Mouse (Mus musculus) kidney, postnatal 0 days (tissue): ENCODE results near the gene Hcn3. TPM values are rescaled to one million over a fixed set of nuclear protein-coding genes. Genes with fewer than 3 reads are reported as not detected.
A peak's percentile ranks its signal among the peaks of the same experiment; 100 is the strongest.

Experiments used
- ATAC-seq: fragments of 200-750 bp; cut with Nextera tagmentation; replicated peaks from 2 replicates; pipeline ENCODE4 v1.8.0; 2017; ENCODE audit warnings: low read depth, moderate number of reproducible peaks, moderate TSS enrichment, moderate library complexity; ENCODE audit not compliant: low FRiP score
- DNase-seq: peaks from one replicate; pipeline ENCODE4 v3.0.0-alpha.2; 2016; ENCODE audit warnings: low spot score
- H3K27ac ChIP-seq: fragments of 300-500 bp; sonication (generic); 2 replicates; pipeline ENCODE4 v1.5.1; 2014; ENCODE audit warnings: mild to moderate bottlenecking
- H3K27me3 ChIP-seq: fragments of 300-500 bp; sonication (generic); 2 replicates; pipeline ENCODE4 v1.6.1; 2014; ENCODE audit warnings: low read length, mixed read lengths; ENCODE audit not compliant: insufficient read depth
- H3K36me3 ChIP-seq: fragments of 300-500 bp; sonication (generic); 2 replicates; pipeline ENCODE4 v1.6.1; 2014; ENCODE audit warnings: low read length, mixed read lengths; ENCODE audit not compliant: insufficient read depth
- H3K4me1 ChIP-seq: fragments of 300-500 bp; sonication (generic); replicated peaks from 2 replicates; pipeline ENCODE4 v1.6.1; 2014; ENCODE audit warnings: antibody characterized with exemption, low read length, mixed read lengths; ENCODE audit not compliant: insufficient read depth
- H3K4me2 ChIP-seq: fragments of 300-500 bp; sonication (generic); 2 replicates; pipeline ENCODE4 v1.6.1; 2014; ENCODE audit warnings: mild to moderate bottlenecking, low read length, moderate library complexity, mixed read lengths
- H3K4me3 ChIP-seq: fragments of 300-500 bp; sonication (generic); replicated peaks from 2 replicates; pipeline ENCODE4 v1.5.1; 2014; ENCODE audit warnings: low read depth, low read length
- H3K9ac ChIP-seq: fragments of 300-500 bp; sonication (generic); 2 replicates; pipeline ENCODE4 v1.6.1; 2014; ENCODE audit warnings: low read depth, low read length
- H3K9me3 ChIP-seq: fragments of 300-500 bp; sonication (generic); replicated peaks from 2 replicates; pipeline ENCODE4 v1.6.1; 2016; ENCODE audit warnings: low read length, inconsistent platforms, mixed read lengths
- CTCF ChIP-seq: IDR thresholded peaks from 2 replicates; pipeline ENCODE4 v1.5.1; 2016; ENCODE audit warnings: antibody characterized with exemption, low read depth, mild to moderate bottlenecking, moderate library complexity
- WGBS: fragments of 180-500 bp; shearing (Covaris S2); extraction: QIAGEN DNeasy Blood & Tissue Kit; methylation state at CpG from one replicate; pipeline ENCODE4 v1.1.7; 2014; 5-methylcytosine and 5-hydroxymethylcytosine counted together
- polyA plus RNA-seq: library from polyadenylated mRNA; unstranded; fragments of >200 nt; fragmentation: Nextera tagmentation; extraction: Ambion mirVana; gene quantifications from 2 replicates; pipeline ENCODE4 v1.2.1, GENCODE M21; 2015

Gene Hcn3
- polyA plus RNA-seq, 1 experiment from 2014 or later, result 0.91 TPM

- no peak for TF ChIP-seq CTCF
- no peak overlapping the region for H3K9ac ChIP-seq
- ATAC-seq, result no peak
Observed at GRCm38 (mm10) chr3:89175544-89175943, 15.5 kb upstream of the Hcn3 start.

GRCm38 (mm10) chr3:89174844-89175243, 14.8 kb upstream of the Hcn3 start:
- no peak overlapping the region for H3K27ac ChIP-seq
- TF ChIP-seq CTCF, result no peak
- DNase-seq, result no peak
- H3K9me3 ChIP-seq, result no peaks in the 10 kb centered on the region
- H3K4me3 ChIP-seq, result no peak overlapping the region
- no peaks in the 10 kb centered on the region for H3K27me3 ChIP-seq
- no peak overlapping the region for H3K4me2 ChIP-seq
- WGBS, result 96% methylated on average over 11 of the region's 11 CpGs
- no peak overlapping the region for H3K9ac ChIP-seq
- peaks cover 59% of the 10 kb centered on the region for H3K36me3 ChIP-seq
- ATAC-seq, result no peak
- 0 out of 2 replicates have a peak, but pooled peaks cover 3% of the 10 kb centered on the region for H3K4me1 ChIP-seq

More at GRCm38 (mm10) chr3:89175544-89175943, 15.5 kb upstream of the Hcn3 start:
- DNase-seq, result no peak
- WGBS, result 90% methylated on average over 10 of the region's 10 CpGs
- H3K4me3 ChIP-seq, result no peak overlapping the region
- no peaks in the 10 kb centered on the region for H3K27me3 ChIP-seq
- no peak overlapping the region for H3K27ac ChIP-seq
- H3K9me3 ChIP-seq, result no peaks in the 10 kb centered on the region
- no peak overlapping the region for H3K4me2 ChIP-seq
- peaks cover 58% of the 10 kb centered on the region for H3K36me3 ChIP-seq
- 0 out of 2 replicates have a peak, but pooled peaks cover 3% of the 10 kb centered on the region for H3K4me1 ChIP-seq

- DNase-seq (no peak), ATAC-seq (no peak)
- no peak for TF ChIP-seq CTCF
- Histone ChIP-seq H3K4me2 (no peak overlapping the region), H3K4me3 (no peak overlapping the region), H3K27ac (no peak overlapping the region), H3K9ac (no peak overlapping the region), H3K4me1 (peaks cover 13% of the 10 kb centered on the region), H3K27me3 (no peaks in the 10 kb centered on the region), H3K9me3 (no peaks in the 10 kb centered on the region), H3K36me3 (peaks cover 28% of the 10 kb centered on the region)
- WGBS, result 79% methylated on average over 19 of the region's 19 CpGs
Observed at GRCm38 (mm10) chr3:89166945-89167344, 6.9 kb upstream of the Hcn3 start.

GRCm38 (mm10) chr3:89165268-89165870, 5.4 kb upstream of the Hcn3 start:
- Histone ChIP-seq H3K9ac (peak overlapping the region; percentile 97), H3K27ac (peak overlapping the region; percentile 98), H3K4me1 (peaks cover 13% of the 10 kb centered on the region), H3K27me3 (no peaks in the 10 kb centered on the region), H3K9me3 (no peaks in the 10 kb centered on the region), H3K36me3 (peaks cover 22% of the 10 kb centered on the region), H3K4me2 (peak overlapping the region; percentile 64), H3K4me3 (peak overlapping the region; percentile 88)
- ATAC-seq (no peak), DNase-seq (no peak)
- no peak for TF ChIP-seq CTCF
- WGBS, result 13% methylated on average over 12 of the region's 12 CpGs

- ATAC-seq (peak; percentile 96), DNase-seq (peak; percentile 96)
- no peaks in the 10 kb centered on the region for H3K9me3 ChIP-seq
- H3K9ac ChIP-seq, result peak within 1 kb of the TSS; percentile 97
- TF ChIP-seq CTCF, result no peak
- peak within 1 kb of the TSS; percentile 98 for H3K27ac ChIP-seq
- no peaks in the 10 kb centered on the region for H3K27me3 ChIP-seq
- H3K4me2 ChIP-seq, result peak within 1 kb of the TSS; percentile 64
- WGBS, result under 1% methylated on average over 76 of the region's 79 CpGs
- H3K36me3 ChIP-seq, result peaks cover 15% of the 10 kb centered on the region
- H3K4me3 ChIP-seq, result peak within 1 kb of the TSS; percentile 88
- H3K4me1 ChIP-seq, result peaks cover 16% of the 10 kb centered on the region
Observed at GRCm38 (mm10) chr3:89164506-89165267, 4.7 kb upstream of the Hcn3 start, which contains the start of gene Clk2. Gene Clk2, plus strand, starts transcription at chr3:89164795.

GRCm38 (mm10) chr3:89163643-89164245, 3.7 kb upstream of the Hcn3 start:
- TF ChIP-seq CTCF, result no peak
- no peak for ATAC-seq
- 74% methylated on average over 5 of the region's 5 CpGs for WGBS

More at GRCm38 (mm10) chr3:89163643-89164245, 3.7 kb upstream of the Hcn3 start:
- H3K27me3 ChIP-seq, result no peaks in the 10 kb centered on the region
- DNase-seq, result no peak
- H3K4me1 ChIP-seq, result peaks cover 21% of the 10 kb centered on the region
- H3K27ac ChIP-seq, result peak overlapping the region; percentile 98; the same call in 1 of the 2 replicates
- H3K9me3 ChIP-seq, result no peaks in the 10 kb centered on the region
- peak overlapping the region; percentile 88 for H3K4me3 ChIP-seq
- peaks cover 6% of the 10 kb centered on the region for H3K36me3 ChIP-seq
- H3K4me2 ChIP-seq, result peak overlapping the region; percentile 64
- peak overlapping the region; percentile 97; the same call in 1 of the 2 replicates for H3K9ac ChIP-seq
